Mouse (Mus musculus): Measurements from ENCODE around the gene Myo5a. TPM values are rescaled to one million over a fixed set of nuclear protein-coding genes. Genes with fewer than 3 reads are reported as not detected.

Gene Myo5a
- polyA plus RNA-seq (2014; fragmentation: Nextera tagmentation; extraction: Ambion mirVana) = 21.3 and 23.3 TPM in 2 replicates

- H3K4me1 ChIP-seq (ENCODE audit: control insufficient read depth, insufficient read depth, low read length) = no peaks in the 10 kb centered on the region
- ATAC-seq (ENCODE audit: insufficient number of reproducible peaks, insufficient read depth, low FRiP score, low read depth) = no peak
- 22% methylated on average over 23 of the region's 23 CpGs for WGBS
Measured at GRCm38 (mm10) chr9:75070457-75071028, at the start of gene Myo5a. Gene Myo5a, plus strand, starts transcription at chr9:75071015.

GRCm38 (mm10) chr9:75022546-75022945, 48.3 kb upstream of the Myo5a start:
- ATAC-seq (ENCODE audit: insufficient number of reproducible peaks, insufficient read depth, low FRiP score, low read depth) = no peak
- Histone ChIP-seq H3K9ac (replicated peaks; ENCODE audit: low read depth, low read length) (no peak overlapping the region), H3K4me2 (replicated peaks; ENCODE audit: low read depth, low read length) (no peak overlapping the region), H3K4me1 (ENCODE audit: control insufficient read depth, insufficient read depth, low read length) (peaks cover 2% of the 10 kb centered on the region; the same call in 1 of the 2 replicates), H3K27me3 (ENCODE audit: control insufficient read depth, insufficient read depth, low read length) (no peaks in the 10 kb centered on the region), H3K36me3 (ENCODE audit: control insufficient read depth, insufficient read depth, low read length) (peaks cover 13% of the 10 kb centered on the region), H3K9me3 (ENCODE audit: control insufficient read depth, low read depth, low read length) (no peaks in the 10 kb centered on the region), H3K4me3 (ENCODE audit: low read depth, low read length) (no peak overlapping the region), H3K27ac (ENCODE audit: low read length) (no peak overlapping the region)
- 76% methylated on average over 7 of the region's 7 CpGs for WGBS

More at GRCm38 (mm10) chr9:75070457-75071028, at the start of gene Myo5a:
- Histone ChIP-seq H3K27me3 (ENCODE audit: control insufficient read depth, insufficient read depth, low read length) (no peaks in the 10 kb centered on the region), H3K4me2 (replicated peaks; ENCODE audit: low read depth, low read length) (peak within 1 kb of the TSS; percentile 87), H3K9me3 (ENCODE audit: control insufficient read depth, low read depth, low read length) (no peaks in the 10 kb centered on the region), H3K36me3 (ENCODE audit: control insufficient read depth, insufficient read depth, low read length) (no peaks in the 10 kb centered on the region), H3K4me3 (ENCODE audit: low read depth, low read length) (peak within 1 kb of the TSS; percentile 83), H3K27ac (ENCODE audit: low read length) (peak within 1 kb of the TSS; percentile 86), H3K9ac (replicated peaks; ENCODE audit: low read depth, low read length) (peak within 1 kb of the TSS; percentile 79)

- ATAC-seq (ENCODE audit: insufficient number of reproducible peaks, insufficient read depth, low FRiP score, low read depth) = no peak
- Histone ChIP-seq H3K4me2 (replicated peaks; ENCODE audit: low read depth, low read length) (no peak overlapping the region), H3K9ac (replicated peaks; ENCODE audit: low read depth, low read length) (no peak overlapping the region), H3K27me3 (ENCODE audit: control insufficient read depth, insufficient read depth, low read length) (no peaks in the 10 kb centered on the region), H3K9me3 (ENCODE audit: control insufficient read depth, low read depth, low read length) (no peaks in the 10 kb centered on the region), H3K4me1 (ENCODE audit: control insufficient read depth, insufficient read depth, low read length) (peaks cover 2% of the 10 kb centered on the region; the same call in 1 of the 2 replicates), H3K4me3 (ENCODE audit: low read depth, low read length) (no peak overlapping the region), H3K36me3 (ENCODE audit: control insufficient read depth, insufficient read depth, low read length) (peaks cover 13% of the 10 kb centered on the region), H3K27ac (ENCODE audit: low read length) (no peak overlapping the region)
- WGBS = 53% methylated on average over 5 of the region's 5 CpGs
Measured at GRCm38 (mm10) chr9:75023150-75023894, 47.5 kb upstream of the Myo5a start.

- no peak for ATAC-seq (ENCODE audit: insufficient number of reproducible peaks, insufficient read depth, low FRiP score, low read depth)
- no peaks in the 10 kb centered on the region for H3K9me3 ChIP-seq (ENCODE audit: control insufficient read depth, low read depth, low read length)
- no peaks in the 10 kb centered on the region for H3K27me3 ChIP-seq (ENCODE audit: control insufficient read depth, insufficient read depth, low read length)
- H3K4me1 ChIP-seq (ENCODE audit: control insufficient read depth, insufficient read depth, low read length) = peaks cover 2% of the 10 kb centered on the region; the same call in 1 of the 2 replicates
- H3K9ac ChIP-seq (replicated peaks; ENCODE audit: low read depth, low read length) = no peak overlapping the region
- H3K27ac ChIP-seq (ENCODE audit: low read length) = no peak overlapping the region
- H3K36me3 ChIP-seq (ENCODE audit: control insufficient read depth, insufficient read depth, low read length) = peaks cover 13% of the 10 kb centered on the region
- WGBS = 35% methylated on average over 7 of the region's 7 CpGs
- no peak overlapping the region for H3K4me2 ChIP-seq (replicated peaks; ENCODE audit: low read depth, low read length)
- no peak overlapping the region for H3K4me3 ChIP-seq (ENCODE audit: low read depth, low read length)
Measured at GRCm38 (mm10) chr9:75024089-75024488, 46.7 kb upstream of the Myo5a start.

GRCm38 (mm10) chr9:75025689-75026088, 45.1 kb upstream of the Myo5a start:
- H3K27ac ChIP-seq (ENCODE audit: low read length) = no peak overlapping the region
- no peak overlapping the region for H3K4me2 ChIP-seq (replicated peaks; ENCODE audit: low read depth, low read length)
- no peak overlapping the region for H3K4me3 ChIP-seq (ENCODE audit: low read depth, low read length)
- H3K9ac ChIP-seq (replicated peaks; ENCODE audit: low read depth, low read length) = no peak overlapping the region
- no peaks in the 10 kb centered on the region for H3K27me3 ChIP-seq (ENCODE audit: control insufficient read depth, insufficient read depth, low read length)
- ATAC-seq (ENCODE audit: insufficient number of reproducible peaks, insufficient read depth, low FRiP score, low read depth) = no peak
- 71% methylated on average over 6 of the region's 6 CpGs for WGBS
- peaks cover 3% of the 10 kb centered on the region; the same call in 1 of the 2 replicates for H3K36me3 ChIP-seq (ENCODE audit: control insufficient read depth, insufficient read depth, low read length)
- peaks cover 2% of the 10 kb centered on the region; the same call in 1 of the 2 replicates for H3K4me1 ChIP-seq (ENCODE audit: control insufficient read depth, insufficient read depth, low read length)
- no peaks in the 10 kb centered on the region for H3K9me3 ChIP-seq (ENCODE audit: control insufficient read depth, low read depth, low read length)

- Histone ChIP-seq H3K4me1 (ENCODE audit: control insufficient read depth, insufficient read depth, low read length) (no peaks in the 10 kb centered on the region), H3K27ac (ENCODE audit: low read length) (no peak overlapping the region), H3K9me3 (ENCODE audit: control insufficient read depth, low read depth, low read length) (no peaks in the 10 kb centered on the region), H3K27me3 (ENCODE audit: control insufficient read depth, insufficient read depth, low read length) (no peaks in the 10 kb centered on the region), H3K36me3 (ENCODE audit: control insufficient read depth, insufficient read depth, low read length) (no peaks in the 10 kb centered on the region), H3K4me2 (replicated peaks; ENCODE audit: low read depth, low read length) (no peak overlapping the region), H3K9ac (replicated peaks; ENCODE audit: low read depth, low read length) (no peak overlapping the region), H3K4me3 (ENCODE audit: low read depth, low read length) (no peak overlapping the region)
- ATAC-seq (ENCODE audit: insufficient number of reproducible peaks, insufficient read depth, low FRiP score, low read depth) = no peak
- WGBS = 100% methylated on average over 1 of the region's 1 CpGs
Measured at GRCm38 (mm10) chr9:75032408-75032807, 38.4 kb upstream of the Myo5a start.

- Histone ChIP-seq H3K4me2 (replicated peaks; ENCODE audit: low read depth, low read length) (no peak overlapping the region), H3K27ac (ENCODE audit: low read length) (no peak overlapping the region), H3K4me1 (ENCODE audit: control insufficient read depth, insufficient read depth, low read length) (no peaks in the 10 kb centered on the region), H3K4me3 (ENCODE audit: low read depth, low read length) (no peak overlapping the region), H3K9ac (replicated peaks; ENCODE audit: low read depth, low read length) (no peak overlapping the region), H3K9me3 (ENCODE audit: control insufficient read depth, low read depth, low read length) (no peaks in the 10 kb centered on the region), H3K27me3 (ENCODE audit: control insufficient read depth, insufficient read depth, low read length) (no peaks in the 10 kb centered on the region), H3K36me3 (ENCODE audit: control insufficient read depth, insufficient read depth, low read length) (no peaks in the 10 kb centered on the region)
- ATAC-seq (ENCODE audit: insufficient number of reproducible peaks, insufficient read depth, low FRiP score, low read depth) = no peak
- WGBS = 58% methylated on average over 7 of the region's 7 CpGs
Measured at GRCm38 (mm10) chr9:75033141-75033540, 37.7 kb upstream of the Myo5a start.

- no peaks in the 10 kb centered on the region for H3K4me1 ChIP-seq (ENCODE audit: control insufficient read depth, insufficient read depth, low read length)
- no peaks in the 10 kb centered on the region for H3K36me3 ChIP-seq (ENCODE audit: control insufficient read depth, insufficient read depth, low read length)
- no peak overlapping the region for H3K4me3 ChIP-seq (ENCODE audit: low read depth, low read length)
- 35% methylated on average over 1 of the region's 1 CpGs for WGBS
- H3K4me2 ChIP-seq (replicated peaks; ENCODE audit: low read depth, low read length) = no peak overlapping the region
- no peak for ATAC-seq (ENCODE audit: insufficient number of reproducible peaks, insufficient read depth, low FRiP score, low read depth)
- H3K27ac ChIP-seq (ENCODE audit: low read length) = no peak overlapping the region
- no peaks in the 10 kb centered on the region for H3K9me3 ChIP-seq (ENCODE audit: control insufficient read depth, low read depth, low read length)
- no peak overlapping the region for H3K9ac ChIP-seq (replicated peaks; ENCODE audit: low read depth, low read length)
- no peaks in the 10 kb centered on the region for H3K27me3 ChIP-seq (ENCODE audit: control insufficient read depth, insufficient read depth, low read length)
Measured at GRCm38 (mm10) chr9:75034691-75035090, 36.1 kb upstream of the Myo5a start.
